Mouse (Mus musculus) forebrain, embryonic 16.5 days (tissue): ENCODE measurements around the gene Cdk6. TPM values are rescaled to one million over a fixed set of nuclear protein-coding genes. Genes with fewer than 3 reads are reported as not detected.
"Not testable (repeated sequence)": the region's sequence is repeated elsewhere in the genome, so short reads cannot be mapped to it uniquely, and the experiment has no call there.

Source experiments
- ATAC-seq: fragments of 200-750 bp; cut with Nextera tagmentation; 2 replicates; pipeline ENCODE4 v1.8.0; 2017; ENCODE audit warnings: mild to moderate bottlenecking, moderate library complexity
- H3K27ac ChIP-seq: fragments of 300-500 bp; sonication (generic); 2 replicates; pipeline ENCODE4 v1.5.1; 2014; ENCODE audit warnings: low read length, control low read depth
- H3K27me3 ChIP-seq: fragments of 300-500 bp; sonication (generic); replicated peaks from 2 replicates; pipeline ENCODE4 v1.6.1; 2014; ENCODE audit warnings: low read length; ENCODE audit not compliant: control insufficient read depth, insufficient read depth
- H3K36me3 ChIP-seq: fragments of 300-500 bp; sonication (generic); 2 replicates; pipeline ENCODE4 v1.6.1; 2014; ENCODE audit not compliant: control insufficient read depth, insufficient read depth
- H3K4me1 ChIP-seq: fragments of 300-500 bp; sonication (generic); replicated peaks from 2 replicates; pipeline ENCODE4 v1.6.1; 2014; ENCODE audit warnings: low read length; ENCODE audit not compliant: control insufficient read depth, insufficient read depth
- H3K4me2 ChIP-seq: fragments of 300-500 bp; sonication (generic); 2 replicates; pipeline ENCODE4 v1.6.1; 2014; ENCODE audit warnings: mild to moderate bottlenecking, low read length, control low read depth
- H3K4me3 ChIP-seq: fragments of 300-500 bp; sonication (generic); replicated peaks from 2 replicates; pipeline ENCODE4 v1.5.1; 2014; ENCODE audit warnings: mild to moderate bottlenecking, low read length, control low read depth
- H3K9ac ChIP-seq: fragments of 300-500 bp; sonication (generic); replicated peaks from 2 replicates; pipeline ENCODE4 v1.6.1; 2014; ENCODE audit warnings: low read depth, low read length, control low read depth
- H3K9me3 ChIP-seq: fragments of 300-500 bp; sonication (generic); 2 replicates; pipeline ENCODE4 v1.6.1; 2016; ENCODE audit warnings: low read length; ENCODE audit not compliant: control insufficient read depth
- WGBS: fragments of 180-500 bp; shearing (Covaris S2); extraction: QIAGEN DNeasy Blood & Tissue Kit; methylation state at CpG from one replicate; pipeline ENCODE4 v1.1.7; 2014; 5-methylcytosine and 5-hydroxymethylcytosine counted together
- polyA plus RNA-seq: library from polyadenylated mRNA; unstranded; fragments of >200 nt; fragmentation: Nextera tagmentation; extraction: Ambion mirVana; gene quantifications from 2 replicates; pipeline ENCODE4 v1.2.1, GENCODE M21; 2015

The Cdk6 gene
- polyA plus RNA-seq, 1 experiment from 2014 or later, result 29.8 TPM

GRCm38 (mm10) chr5:3317724-3318123 lies 23.6 kb upstream of the Cdk6 start:
- not testable (repeated sequence) for H3K27me3 ChIP-seq, H3K9me3 ChIP-seq, H3K4me3 ChIP-seq, H3K4me1 ChIP-seq, H3K4me2 ChIP-seq, H3K36me3 ChIP-seq, H3K27ac ChIP-seq, ATAC-seq, H3K9ac ChIP-seq
- 69% methylated on average over 5 of the region's 5 CpGs for WGBS

- no peak overlapping the region for H3K4me3 ChIP-seq
- no peaks in the 10 kb centered on the region for H3K27me3 ChIP-seq
- no peak for ATAC-seq
- no peak overlapping the region for H3K4me2 ChIP-seq
- WGBS, result 17% methylated on average over 1 of the region's 1 CpGs
- H3K9me3 ChIP-seq, result no peaks in the 10 kb centered on the region
- H3K27ac ChIP-seq, result no peak overlapping the region
- H3K9ac ChIP-seq, result no peak overlapping the region
- H3K36me3 ChIP-seq, result no peaks in the 10 kb centered on the region
- no peaks in the 10 kb centered on the region for H3K4me1 ChIP-seq
Measured at GRCm38 (mm10) chr5:3320225-3320624, 21.1 kb upstream of the Cdk6 start.

- H3K9ac ChIP-seq, result no peak overlapping the region
- H3K4me1 ChIP-seq, result no peaks in the 10 kb centered on the region
- WGBS, result 87% methylated on average over 6 of the region's 6 CpGs
- H3K27me3 ChIP-seq, result no peaks in the 10 kb centered on the region
- no peaks in the 10 kb centered on the region for H3K36me3 ChIP-seq
- ATAC-seq, result no peak
- H3K9me3 ChIP-seq, result no peaks in the 10 kb centered on the region
- H3K4me3 ChIP-seq, result no peak overlapping the region
- no peak overlapping the region for H3K4me2 ChIP-seq
- no peak overlapping the region for H3K27ac ChIP-seq
Measured at GRCm38 (mm10) chr5:3322052-3322451, 19.2 kb upstream of the Cdk6 start.

GRCm38 (mm10) chr5:3324116-3324515 lies 17.2 kb upstream of the Cdk6 start:
- no peaks in the 10 kb centered on the region for H3K27me3 ChIP-seq
- WGBS, result 68% methylated on average over 4 of the region's 4 CpGs
- no peak for ATAC-seq

GRCm38 (mm10) chr5:3329361-3329760 lies 11.9 kb upstream of the Cdk6 start:
- WGBS, result 59% methylated on average over 1 of the region's 1 CpGs

More at GRCm38 (mm10) chr5:3324116-3324515, 17.2 kb upstream of the Cdk6 start:
- Histone ChIP-seq H3K4me2 (no peak overlapping the region), H3K9ac (no peak overlapping the region), H3K36me3 (no peaks in the 10 kb centered on the region), H3K27ac (no peak overlapping the region), H3K9me3 (no peaks in the 10 kb centered on the region), H3K4me1 (no peaks in the 10 kb centered on the region), H3K4me3 (no peak overlapping the region)

GRCm38 (mm10) chr5:3330932-3331331 lies 10.4 kb upstream of the Cdk6 start:
- no peak overlapping the region for H3K4me3 ChIP-seq
- no peak overlapping the region for H3K4me2 ChIP-seq
- H3K27me3 ChIP-seq, result no peaks in the 10 kb centered on the region
- no peak overlapping the region for H3K9ac ChIP-seq
- 60% methylated on average over 3 of the region's 3 CpGs for WGBS
- H3K36me3 ChIP-seq, result no peaks in the 10 kb centered on the region
- H3K4me1 ChIP-seq, result no peaks in the 10 kb centered on the region
- no peaks in the 10 kb centered on the region for H3K9me3 ChIP-seq
- no peak overlapping the region for H3K27ac ChIP-seq
- ATAC-seq, result no peak

More at GRCm38 (mm10) chr5:3329361-3329760, 11.9 kb upstream of the Cdk6 start:
- no peak overlapping the region for H3K4me3 ChIP-seq
- no peak overlapping the region for H3K4me2 ChIP-seq
- H3K27ac ChIP-seq, result no peak overlapping the region
- H3K9ac ChIP-seq, result no peak overlapping the region
- H3K9me3 ChIP-seq, result no peaks in the 10 kb centered on the region
- no peaks in the 10 kb centered on the region for H3K4me1 ChIP-seq
- no peaks in the 10 kb centered on the region for H3K27me3 ChIP-seq
- no peaks in the 10 kb centered on the region for H3K36me3 ChIP-seq
- no peak for ATAC-seq

GRCm38 (mm10) chr5:3333019-3333418 lies 8.3 kb upstream of the Cdk6 start:
- WGBS, result 86% methylated on average over 4 of the region's 4 CpGs
- not testable (repeated sequence) for H3K9me3 ChIP-seq, H3K4me3 ChIP-seq, H3K27ac ChIP-seq, H3K27me3 ChIP-seq, ATAC-seq, H3K4me1 ChIP-seq, H3K36me3 ChIP-seq, H3K9ac ChIP-seq, H3K4me2 ChIP-seq

GRCm38 (mm10) chr5:3340340-3341058 lies 786 bp upstream of the Cdk6 start:
- 2% methylated on average over 15 of the region's 15 CpGs for WGBS
- ATAC-seq, H3K27me3 ChIP-seq, H3K9me3 ChIP-seq, H3K27ac ChIP-seq, H3K36me3 ChIP-seq: not testable (repeated sequence)
- peak overlapping the region; percentile 96 for H3K4me2 ChIP-seq
- peak overlapping the region; percentile 65 for H3K4me3 ChIP-seq
- peak overlapping the region; percentile 63 for H3K9ac ChIP-seq
- H3K4me1 ChIP-seq, result peaks cover 27% of the 10 kb centered on the region

- Histone ChIP-seq H3K4me2 (peak overlapping the region; percentile 96), H3K4me1 (peaks cover 27% of the 10 kb centered on the region)
- under 1% methylated on average over 60 of the region's 60 CpGs for WGBS
Measured at GRCm38 (mm10) chr5:3341931-3342770, 866 bp downstream of the Cdk6 start.

More at GRCm38 (mm10) chr5:3341931-3342770, 866 bp downstream of the Cdk6 start:
- H3K27me3 ChIP-seq, result no peaks in the 10 kb centered on the region
- H3K36me3 ChIP-seq, result no peaks in the 10 kb centered on the region
- no peaks in the 10 kb centered on the region for H3K9me3 ChIP-seq
- peak; percentile 30 for ATAC-seq
- H3K4me3 ChIP-seq, result peak overlapping the region; percentile 65
- H3K27ac ChIP-seq, result peak overlapping the region; percentile 53
- H3K9ac ChIP-seq, result peak overlapping the region; percentile 42
